Mouse (Mus musculus): ENCODE results near the gene Nmbr. TPM values are rescaled to one million over a fixed set of nuclear protein-coding genes. Genes with fewer than 3 reads are reported as not detected.

The Nmbr gene
- polyA plus RNA-seq (2012; rRNA removed; ENCODE audit: low replicate concordance), result not detected in 2 replicates

GRCm38 (mm10) chr10:14705072-14706066 is at the start of gene Nmbr, which contains the start of gene Vta1:
TSS of gene Nmbr (plus strand) at chr10:14705591.
TSS of gene Vta1 (minus strand) at chr10:14705560.

DNA sequence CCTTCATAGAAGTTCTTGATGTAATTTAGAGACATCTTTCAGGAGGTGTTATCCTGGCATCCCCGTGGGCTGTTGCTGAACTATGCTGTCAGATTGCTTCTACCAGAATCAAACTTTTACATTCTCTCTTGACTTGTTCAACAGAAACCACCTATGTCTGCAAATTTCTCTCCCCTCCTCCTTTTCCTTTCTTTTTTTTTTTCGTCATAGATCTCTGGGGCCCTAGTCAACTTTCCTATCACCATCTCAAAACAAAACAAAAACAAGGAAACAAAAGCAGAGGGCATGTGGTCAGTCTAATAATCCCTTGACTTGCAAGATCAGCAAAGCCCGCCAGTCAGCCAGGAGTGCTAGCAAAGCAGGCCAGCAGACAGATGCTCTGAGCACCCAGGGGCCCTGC is 12.7 kb downstream of the Nmbr start, which contains the start of gene Gje1:
TSS of gene Gje1 (minus strand) at position 101 of the 400 bp plus-strand sequence.

Other genes with a start within 250 kb of the Nmbr start
- 2.7 and 2.8 TPM in 2 replicates for gene Adgrg6, start 159.9 kb upstream of the Nmbr start, polyA plus RNA-seq (2012; rRNA removed; ENCODE audit: low replicate concordance)
- gene Vta1, start within 50 bp of the Nmbr start, polyA plus RNA-seq (2012; rRNA removed; ENCODE audit: low replicate concordance), result 82.7 and 122 TPM in 2 replicates
- gene Gje1, start 12.6 kb downstream of the Nmbr start, polyA plus RNA-seq (2012; rRNA removed; ENCODE audit: low replicate concordance), result not detected in 2 replicates

All from mammary gland, adult 2 months (tissue).